Mouse (Mus musculus): ENCODE results near the gene Olfr554. TPM values are rescaled to one million over a fixed set of nuclear protein-coding genes. Genes with fewer than 3 reads are reported as not detected.
"Not testable (repeated sequence)": the region's sequence is repeated elsewhere in the genome, so short reads cannot be mapped to it uniquely, and the experiment has no call there.

Olfr554 gene
- total RNA-seq (2021): not detected
- long read RNA-seq, experiment 1: 0 reads
- long read RNA-seq, experiment 2: 0 reads

DNA sequence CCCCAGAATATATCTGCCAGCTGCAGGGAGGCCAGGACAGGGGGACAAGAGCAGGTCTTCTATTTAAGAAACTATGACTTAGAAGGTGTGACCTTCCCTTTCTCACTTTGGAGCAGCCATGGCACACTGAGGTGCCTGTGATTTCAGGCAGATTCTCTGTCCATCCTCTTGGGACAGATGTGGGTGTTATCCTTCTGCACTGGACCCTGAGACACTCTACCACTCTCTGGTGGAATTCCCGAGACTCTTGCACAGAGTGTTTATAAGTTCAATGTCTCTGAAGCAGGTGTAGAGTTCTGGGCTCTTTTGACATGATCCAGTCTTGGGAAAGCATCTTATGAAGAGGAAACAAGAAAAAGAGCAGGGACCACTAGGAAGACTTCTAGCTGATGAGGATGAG, at the start of gene Olfr554:
Olfr554 (plus strand) TSS at position 301 of the 400 bp plus-strand sequence.
- DNase-seq: no peak

- no peak for DNase-seq
These were observed 46.4 kb upstream of the Olfr554 start, which contains the start of gene Olfr551 for GRCm38 (mm10) chr7:102591786-102592185. Gene Olfr551 (minus strand): TSS chr7:102591886.

DNA sequence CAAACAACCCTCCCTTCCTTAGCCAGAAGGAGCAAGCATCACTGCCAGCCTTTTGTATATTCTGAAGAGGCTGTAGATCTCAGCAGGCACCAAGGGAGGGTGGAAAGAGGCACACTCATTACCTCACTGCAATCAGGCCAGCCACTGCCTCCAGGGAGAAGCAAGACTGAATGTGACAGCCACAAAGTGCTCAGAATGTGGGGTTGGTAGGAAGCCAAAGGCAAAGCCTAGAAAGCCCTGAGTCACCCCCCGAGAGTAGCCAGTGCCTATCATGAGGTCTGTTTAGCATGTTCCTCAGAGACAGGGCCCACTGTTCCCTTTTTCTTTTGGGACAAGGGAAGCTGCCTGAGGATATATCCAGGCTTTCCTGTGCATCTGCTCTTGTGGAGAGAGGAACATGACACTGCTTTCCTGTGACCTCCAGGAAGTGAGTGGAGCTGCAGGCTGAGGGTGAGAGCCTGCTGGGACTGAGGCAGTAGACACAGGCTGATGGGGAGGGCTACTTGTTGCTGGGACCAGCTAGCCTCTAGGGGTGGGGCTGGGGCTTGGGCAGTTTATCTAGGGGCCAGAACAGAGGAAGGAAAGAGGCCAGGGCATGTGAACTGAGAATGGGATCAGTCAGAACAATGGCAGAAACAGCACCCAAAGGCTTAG, 40.7 kb upstream of the Olfr554 start, which contains the start of gene Olfr552:
Olfr552 (plus strand) TSS at position 393 of the 654 bp plus-strand sequence.
- no peak for DNase-seq

DNA sequence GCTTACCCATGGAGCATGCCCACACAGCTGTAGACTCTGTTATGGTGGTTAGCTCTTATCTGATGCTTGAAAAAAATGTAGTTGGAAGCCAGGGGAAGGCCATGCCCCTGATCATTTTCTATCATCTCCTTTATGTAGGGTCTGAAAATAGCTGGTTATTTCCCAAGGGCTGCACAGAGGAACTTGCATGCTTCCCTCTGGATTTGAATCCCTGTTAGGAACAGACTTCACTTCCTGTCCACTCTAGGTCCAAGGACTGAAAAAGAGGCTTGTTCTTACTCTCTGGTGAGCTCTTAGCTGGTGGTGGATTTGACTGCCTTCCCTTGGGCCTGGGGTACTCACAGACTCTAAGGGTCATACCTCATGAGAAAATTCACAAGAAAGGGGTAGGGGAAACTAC, 20.1 kb upstream of the Olfr554 start, which contains the start of gene Olfr553:
Olfr553 (minus strand) TSS at position 101 of the 400 bp plus-strand sequence.
- no peak for DNase-seq

DNA sequence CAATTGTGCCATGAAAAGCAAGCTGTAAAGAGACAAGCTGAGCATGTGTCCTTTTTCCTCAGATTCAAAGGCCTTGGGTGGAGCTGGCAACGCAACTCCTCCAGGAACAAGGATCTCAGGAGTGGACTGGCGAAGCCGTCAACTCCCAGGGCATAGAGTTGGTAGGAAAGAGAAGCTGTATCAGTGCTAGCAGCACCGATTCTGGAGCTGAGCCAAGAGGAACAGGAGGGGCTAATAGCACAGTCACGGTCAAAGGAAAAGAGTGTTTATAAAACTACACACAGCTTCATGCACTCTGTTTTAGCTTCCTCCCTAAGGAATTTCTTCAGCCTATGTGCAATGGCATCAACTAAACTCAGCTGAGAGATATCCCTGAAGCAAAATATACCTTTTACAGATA, 18.6 kb upstream of the Olfr554 start:
- peak; percentile 10 for DNase-seq

GRCm38 (mm10) chr7:102620368-102620767, 17.9 kb upstream of the Olfr554 start:
- not testable (repeated sequence) for DNase-seq

- peak; percentile 14 for DNase-seq
These were observed 1.6 kb upstream of the Olfr554 start for GRCm38 (mm10) chr7:102636665-102637064.

DNA sequence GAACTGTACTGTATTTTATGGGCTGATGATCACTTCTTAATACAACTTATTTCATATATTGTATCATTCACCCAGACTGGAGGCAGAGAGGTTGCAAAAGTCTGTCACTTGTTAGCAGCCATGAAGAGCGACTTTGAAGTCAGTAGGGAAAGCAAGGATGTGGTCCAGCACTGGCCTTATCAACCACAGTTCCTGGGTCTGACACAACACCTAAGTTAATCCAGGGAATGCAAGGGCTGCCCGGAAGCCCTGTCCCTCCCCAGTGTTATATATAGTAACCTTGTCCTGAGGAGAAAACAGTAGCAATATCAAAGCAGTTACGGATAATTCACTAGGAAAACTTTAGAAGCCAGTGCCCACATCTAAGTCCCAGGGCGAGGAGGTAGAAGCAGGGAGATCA, 6.7 kb downstream of the Olfr554 start:
- DNase-seq: not testable (repeated sequence)

DNA sequence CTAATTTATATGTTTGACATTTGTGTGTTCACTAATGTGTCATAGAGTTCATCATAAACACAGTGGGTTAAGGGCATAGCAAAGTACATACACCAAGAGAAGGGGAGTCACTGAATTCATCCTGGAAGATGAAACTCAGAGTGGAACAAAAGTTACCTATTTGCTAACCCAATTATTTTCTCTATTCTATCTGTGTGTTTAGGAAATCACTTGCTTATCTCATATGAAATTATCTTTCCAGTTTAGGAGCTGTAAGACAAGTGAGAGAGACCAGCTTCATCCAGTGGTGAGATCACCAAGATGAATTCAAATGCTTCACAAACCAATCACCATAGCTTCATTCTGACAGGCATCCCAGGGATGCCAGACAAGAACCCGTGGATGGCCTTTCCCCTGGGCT, 20.3 kb downstream of the Olfr554 start, which contains the start of gene Olfr555:
Olfr555 (plus strand) TSS at position 301 of the 400 bp plus-strand sequence.
- no peak for DNase-seq

DNA sequence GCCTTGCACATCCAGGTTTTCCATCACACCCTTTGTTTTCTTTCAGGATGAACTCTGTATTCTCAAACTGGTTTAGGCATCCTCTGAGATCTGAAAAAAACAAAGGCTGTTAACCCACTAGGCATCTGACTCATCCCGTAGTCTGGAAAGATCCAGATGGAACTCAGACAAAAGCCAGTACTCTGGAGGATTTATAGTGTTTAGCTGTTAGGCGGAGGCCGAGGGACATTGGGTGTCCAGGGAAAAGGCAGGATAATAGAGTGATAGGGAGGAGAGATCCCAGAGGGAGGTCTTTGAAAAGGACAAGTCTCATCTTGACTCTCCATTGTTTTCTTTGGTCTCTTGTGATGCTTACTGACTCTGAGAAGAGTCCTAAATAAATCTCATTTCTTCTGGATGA, 26.4 kb downstream of the Olfr554 start, which contains the start of gene Olfr556:
Olfr556 (plus strand) TSS at position 301 of the 400 bp plus-strand sequence.
- DNase-seq: no peak

GRCm38 (mm10) chr7:102665378-102665777, 27.1 kb downstream of the Olfr554 start:
- DNase-seq: no peak

DNA sequence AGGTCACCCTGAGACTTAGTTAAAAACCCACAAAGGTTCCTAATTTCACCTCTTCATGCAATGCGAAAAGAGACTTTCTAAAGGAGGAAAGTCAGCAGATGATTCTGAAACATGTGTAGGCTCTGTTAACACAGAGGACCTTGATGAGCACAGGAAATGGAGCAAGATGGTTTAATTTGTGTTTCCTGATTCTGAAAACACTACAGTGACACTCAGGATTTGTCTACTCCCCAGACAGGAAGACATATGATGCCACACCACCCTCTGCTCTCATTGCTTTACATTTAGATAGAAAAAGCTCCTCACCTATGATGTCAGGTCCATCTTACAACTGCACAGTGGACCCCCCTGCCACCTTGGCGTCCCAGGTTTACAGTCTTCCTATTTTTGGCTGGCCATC, 38.0 kb downstream of the Olfr554 start:
- DNase-seq: no peak

DNA sequence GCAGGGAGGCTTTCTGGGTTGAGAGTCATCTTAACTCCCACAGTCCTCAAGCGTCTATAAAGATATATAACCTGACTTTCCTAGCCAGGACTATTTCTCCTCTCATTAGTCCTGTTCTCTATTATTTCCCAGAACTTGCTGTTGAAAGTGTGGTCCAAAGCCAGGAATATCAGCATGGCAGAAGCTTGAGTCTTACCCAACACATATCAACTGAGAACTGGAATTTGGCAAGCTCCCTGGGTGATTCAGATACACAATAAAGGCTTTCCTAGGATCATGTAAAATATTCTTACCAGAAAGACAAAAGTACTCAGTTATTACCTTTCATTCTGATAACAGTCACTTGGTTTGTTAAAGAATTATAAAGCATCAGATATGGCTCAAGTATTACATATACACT, 43.7 kb downstream of the Olfr554 start:
- DNase-seq: no peak

- peak; percentile 87 for DNase-seq
These were observed 48.8 kb downstream of the Olfr554 start, which contains the start of gene Trim68 for GRCm38 (mm10) chr7:102686944-102687501. Gene Trim68 (minus strand): TSS chr7:102687327.

Other genes with a start within 250 kb of the Olfr554 start
- 10 to 100 TPM; 25.5 to 30.0 TPM for gene Rrm1, start 196.7 kb upstream of the Olfr554 start, total RNA-seq (2021)
- not detected for gene Olfr543, start 156.8 kb upstream of the Olfr554 start, total RNA-seq (2021)
- gene Olfr544, start 150.1 kb upstream of the Olfr554 start, total RNA-seq (2021): not detected
- not detected for gene Olfr545, start 138.9 kb upstream of the Olfr554 start, total RNA-seq (2021)
- gene Olfr547, start 103.7 kb upstream of the Olfr554 start, total RNA-seq (2021): not detected
- not detected for gene Olfr548-ps1, start 97.5 kb upstream of the Olfr554 start, total RNA-seq (2021)
- gene Olfr549, start 88.6 kb upstream of the Olfr554 start, total RNA-seq (2021): not detected
- gene Trim21, start 72.9 kb upstream of the Olfr554 start, total RNA-seq (2021): 1 to 10 TPM; 4.4 to 4.6 TPM
- gene Olfr550, start 67.0 kb upstream of the Olfr554 start, total RNA-seq (2021): under 1 TPM; 0.09 TPM
- not detected for gene Olfr551, start 46.5 kb upstream of the Olfr554 start, total RNA-seq (2021)
- under 1 TPM in 1 of 2 experiments, not detected in 1; 0.07 TPM for gene Olfr552, start 40.7 kb upstream of the Olfr554 start, total RNA-seq (2021)
- gene Olfr553, start 20.2 kb upstream of the Olfr554 start, total RNA-seq (2021): not detected
- gene Olfr555, start 20.4 kb downstream of the Olfr554 start, total RNA-seq (2021): not detected
- not detected for gene Olfr556, start 26.5 kb downstream of the Olfr554 start, total RNA-seq (2021)
- gene Trim68, start 48.9 kb downstream of the Olfr554 start, total RNA-seq (2021): 1 to 10 TPM; 4.7 to 6.6 TPM
- gene Olfr557, start 57.5 kb downstream of the Olfr554 start, total RNA-seq (2021): not detected
- 1 to 10 TPM; 3.4 to 3.8 TPM for gene Olfr558, start 63.8 kb downstream of the Olfr554 start, total RNA-seq (2021)
- not detected for gene Olfr33, start 80.6 kb downstream of the Olfr554 start, total RNA-seq (2021)
- gene Olfr559, start 89.1 kb downstream of the Olfr554 start, total RNA-seq (2021): not detected
- gene Olfr560, start 120.9 kb downstream of the Olfr554 start, total RNA-seq (2021): not detected
- gene Olfr78, start 121.0 kb downstream of the Olfr554 start, total RNA-seq (2021): 1 to 10 TPM; 1.3 to 1.4 TPM
- gene Olfr561, start 132.8 kb downstream of the Olfr554 start, total RNA-seq (2021): not detected
- gene Olfr564, start 165.0 kb downstream of the Olfr554 start, total RNA-seq (2021): not detected
- not detected for gene Olfr566, start 220.3 kb downstream of the Olfr554 start, total RNA-seq (2021)
- gene Olfr568, start 238.7 kb downstream of the Olfr554 start, total RNA-seq (2021): not detected

Data from gastrocnemius, postnatal 10 days (tissue).